Mouse (Mus musculus): ENCODE data around the gene Grb10.

DNA sequence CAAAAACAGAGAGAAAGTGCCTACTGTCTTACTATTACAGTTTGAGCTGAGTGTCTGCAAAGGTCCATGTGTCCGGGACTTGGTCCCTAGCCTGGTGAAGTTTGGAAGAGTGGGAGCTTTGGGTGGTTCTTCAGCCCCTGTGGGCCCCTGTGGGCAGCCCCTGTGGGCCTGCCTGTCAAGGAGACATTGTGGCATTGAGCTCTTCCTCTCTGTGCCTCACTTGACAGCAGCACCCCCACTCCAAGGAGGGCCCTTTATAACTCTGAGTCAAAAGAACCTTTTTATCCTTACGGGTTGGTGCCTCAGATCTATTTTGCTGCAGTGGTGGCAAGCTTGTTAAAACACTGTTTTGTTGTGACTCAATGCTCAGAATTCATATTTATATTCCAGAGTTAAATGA lies 78.3 kb downstream of the Grb10 start:
- TF ChIP-seq CTCF (IDR thresholded peaks at IDR 0.05; ENCODE audit: control insufficient read depth, insufficient read depth, insufficient replicate concordance, low read depth, low read length) (no peak), POLR2A (IDR thresholded peaks at IDR 0.05; ENCODE audit: control insufficient read depth, low read depth, low read length) (no peak)

All from testis, adult 2 months (tissue).